Mouse (Mus musculus) adrenal gland (tissue): ENCODE data around the gene Nup93.

ENCODE experiments used
- intact Hi-C: fragments of 180-260 bp; cut with DNase I; formaldehyde crosslinking; loops from one replicate; pipeline ENCODE4 v1.15.1; 2025
- microRNA-seq, 2 experiments: library from miRNA; unstranded; fragments of <30 nt; microRNA quantifications; one replicate each; pipeline ENCODE4; 2019

The Nup93 gene

DNA sequence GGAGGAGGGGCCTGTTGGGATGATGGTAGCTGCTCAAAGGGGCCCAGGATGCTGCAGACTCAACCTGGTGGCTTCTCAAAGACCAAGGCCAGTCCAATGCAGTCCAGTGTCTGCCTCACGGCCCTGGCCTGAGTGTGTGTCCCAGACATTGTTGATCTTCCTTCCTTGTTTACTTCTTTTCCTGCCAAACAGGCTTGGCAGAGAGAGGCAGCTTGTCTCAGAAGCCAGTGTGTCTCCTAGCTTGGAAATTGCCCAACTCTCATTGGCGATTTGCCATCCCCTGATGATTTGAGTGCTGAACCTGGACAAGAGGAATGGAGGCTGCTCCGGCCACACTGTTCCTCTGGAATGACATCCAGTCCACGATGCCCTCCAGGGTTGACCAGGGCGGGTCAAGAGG is 144.2 kb downstream of the Nup93 start:
- intact Hi-C loops, result no loop called here

DNA sequence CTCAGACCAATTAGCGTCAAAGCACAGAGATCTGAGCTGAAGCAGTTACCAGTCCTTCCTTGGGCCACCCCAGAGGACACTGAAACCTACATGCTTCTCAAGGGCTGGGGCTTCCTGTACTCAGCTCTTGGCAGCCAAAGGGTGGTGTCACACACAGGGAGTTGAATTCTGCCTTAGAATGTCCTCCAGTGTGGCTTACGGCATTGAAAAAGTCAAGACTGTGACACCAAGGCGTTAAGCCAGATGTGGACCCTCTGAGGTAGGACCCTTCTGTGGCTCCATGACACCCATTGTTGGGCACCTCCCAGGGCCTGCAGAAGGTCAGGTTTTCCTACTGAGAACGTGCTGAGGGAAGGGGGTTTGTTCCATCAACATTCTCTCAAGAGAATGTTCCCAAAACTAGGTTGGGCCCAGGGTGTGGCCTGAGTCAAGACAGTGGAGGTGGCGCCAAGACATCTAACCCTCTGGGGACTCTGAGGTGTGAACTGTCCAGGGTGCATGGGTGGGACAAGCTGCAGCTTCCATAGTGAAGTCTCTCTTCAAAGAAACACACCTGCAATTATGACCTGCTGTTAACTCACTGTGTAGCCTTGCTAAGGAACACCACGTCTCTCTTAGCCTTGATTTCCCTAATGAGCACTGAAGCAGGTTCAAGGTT is 147.5 kb downstream of the Nup93 start:
- intact Hi-C loops, result no loop called here

DNA sequence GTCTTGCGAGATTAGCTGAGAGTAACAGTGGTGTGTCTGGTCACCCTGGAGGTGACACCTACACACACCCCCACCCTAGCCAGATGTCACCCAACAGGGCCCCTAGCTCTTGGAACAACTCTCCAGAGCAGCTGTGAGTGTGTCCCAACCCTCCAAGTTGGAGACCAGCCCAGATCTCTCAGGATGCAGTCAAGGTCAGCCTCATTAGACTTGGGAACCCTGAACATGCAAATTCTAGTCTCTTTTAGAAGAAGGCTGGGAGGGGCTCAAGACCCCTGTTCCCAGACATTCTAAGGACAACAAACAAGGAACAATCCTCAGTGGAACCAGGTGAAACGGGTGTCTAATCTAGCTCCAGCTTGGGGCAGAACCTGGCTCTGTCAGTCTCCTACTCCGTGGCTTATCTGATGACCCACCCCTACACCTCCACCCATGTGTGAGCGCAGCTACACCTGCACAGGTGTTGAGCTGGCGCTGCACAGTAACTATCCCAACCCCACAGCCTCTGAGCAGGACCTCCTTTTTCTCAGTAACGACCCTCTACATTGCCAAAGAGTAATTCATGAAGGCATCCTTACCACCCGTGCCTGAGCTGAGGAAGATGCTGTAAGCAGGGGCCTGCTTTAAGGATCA is 148.4 kb downstream of the Nup93 start:
- intact Hi-C loops, result no loop called here

- intact Hi-C loops, result no loop called here
These were observed 148.9 kb downstream of the Nup93 start for GRCm38 (mm10) chr8:94363288-94363688.

GRCm38 (mm10) chr8:94363906-94364305 is 149.5 kb downstream of the Nup93 start:
- intact Hi-C loops, result no loop called here

DNA sequence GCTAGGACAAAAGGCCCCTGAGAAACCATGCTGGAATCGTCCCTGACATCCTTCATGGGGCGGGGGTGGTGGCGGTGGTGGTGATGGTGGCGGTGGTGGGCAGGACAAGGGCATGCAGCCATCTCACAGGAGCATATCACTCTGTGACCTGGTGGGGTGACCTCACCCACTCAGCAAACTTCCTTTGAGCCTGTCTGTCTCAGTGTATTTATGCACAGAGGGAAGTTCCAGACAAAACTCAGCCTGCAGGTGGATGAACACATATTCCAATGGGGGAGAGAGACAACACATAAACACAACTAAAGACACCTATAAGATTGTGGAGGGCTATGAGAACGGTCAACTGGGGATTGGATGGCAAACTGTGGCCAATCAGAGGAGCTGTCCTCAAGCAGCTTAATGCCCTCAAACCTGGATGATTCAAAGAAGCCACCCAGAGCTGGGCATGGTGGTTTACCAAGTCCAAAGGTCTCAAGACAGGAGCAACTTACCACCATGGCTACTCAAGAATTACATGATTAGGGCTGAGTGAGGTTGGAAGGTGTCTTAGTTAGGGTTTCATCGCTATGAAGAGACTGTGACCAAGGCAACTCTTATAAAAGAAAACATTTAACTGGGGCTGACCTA is 150.4 kb downstream of the Nup93 start:
- intact Hi-C loops, result no loop called here

DNA sequence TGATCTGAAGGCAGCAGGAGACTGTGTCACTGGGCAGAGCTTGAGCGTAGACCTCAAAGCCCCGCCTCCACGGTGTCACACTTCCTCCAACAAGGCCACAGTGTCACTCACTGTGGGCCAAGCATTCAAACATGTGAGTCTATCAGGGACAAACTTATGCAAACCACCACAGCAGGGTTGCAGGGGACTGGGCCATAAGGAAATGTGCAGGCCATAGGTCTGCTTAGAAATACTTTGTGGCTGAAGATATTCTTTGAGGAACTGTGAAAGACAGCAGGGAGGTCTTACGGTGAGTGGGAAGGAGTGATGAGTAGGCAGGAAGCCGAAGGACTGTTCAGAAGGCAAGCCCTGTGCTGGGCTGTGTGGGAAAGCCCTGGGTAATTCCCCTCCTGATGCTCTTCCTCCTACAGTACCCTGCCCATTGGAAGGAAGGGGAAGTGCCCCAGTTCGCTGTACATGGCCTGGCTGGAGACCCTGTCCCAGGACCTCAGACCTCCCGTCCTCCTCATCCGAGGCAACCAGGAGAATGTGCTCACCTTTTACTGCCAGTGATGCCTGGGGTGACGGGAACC is 151.1 kb downstream of the Nup93 start:
- intact Hi-C loops, result no loop called here

Small RNA genes lying within 50 kb of the gene (microRNA-seq; reads per million reads assigned to microRNA genes)
- 23.4 to 29.9 reads per million in 2 experiments for gene Mir138-2
